Mouse (Mus musculus) MEL (cell line): Measurements from ENCODE around the gene Ilvbl. TPM values are rescaled to one million over a fixed set of nuclear protein-coding genes. Genes with fewer than 3 reads are reported as not detected.
A peak's percentile ranks its signal among the peaks of the same experiment; 100 is the strongest.

Source experiments
- DNase-seq: peaks from one replicate; pipeline ENCODE4 v3.0.0; 2011; ENCODE audit warnings: low read depth, low spot score
- H3K27ac ChIP-seq: 2 replicates; pipeline ENCODE4 v1.5.1; 2012; ENCODE audit warnings: low read depth, mild to moderate bottlenecking, control low read depth, low read length, moderate library complexity; ENCODE audit not compliant: control insufficient read depth
- H3K27me3 ChIP-seq, 2 experiments: fragments of 150-350 bp in 1 of 2; sonication (generic) in 1 of 2; 2 replicates each; pipeline ENCODE4 v1.6.1; 2012; ENCODE audit warnings: low read length in 2 of 2, mild to moderate bottlenecking in 2 of 2, improper control_type of control experiment in 1 of 2, moderate library complexity in 1 of 2; ENCODE audit not compliant: insufficient read depth in 2 of 2, control insufficient read depth in 1 of 2
- H3K36me3 ChIP-seq, 2 experiments: 2 replicates each; pipeline ENCODE4 v1.6.1; 2012 to 2014; ENCODE audit warnings: low read length in 2 of 2, improper control_type of control experiment in 1 of 2, inconsistent platforms in 1 of 2, mild to moderate bottlenecking in 1 of 2; ENCODE audit not compliant: insufficient read depth in 2 of 2, control insufficient read depth in 1 of 2
- H3K4me1 ChIP-seq, 2 experiments: fragments of 150-350 bp in 1 of 2; sonication (generic) in 1 of 2; 2 replicates each; pipeline ENCODE4 v1.6.1; 2012; ENCODE audit warnings: low read length in 2 of 2, improper control_type of control experiment in 1 of 2, mild to moderate bottlenecking in 1 of 2; ENCODE audit not compliant: insufficient read depth in 2 of 2, control insufficient read depth in 1 of 2
- H3K4me3 ChIP-seq, 2 experiments: fragments of 150-350 bp in 1 of 2; sonication (generic) in 1 of 2; 2 replicates each; pipeline ENCODE4 v1.5.1; 2012; ENCODE audit warnings: low read depth in 2 of 2, low read length in 2 of 2, mild to moderate bottlenecking in 2 of 2, moderate library complexity in 2 of 2, control low read depth in 1 of 2, improper control_type of control experiment in 1 of 2; ENCODE audit not compliant: control insufficient read depth in 1 of 2, insufficient read depth in 1 of 2
- H3K79me2 ChIP-seq: 2 replicates; pipeline ENCODE4 v1.6.1; 2012; ENCODE audit warnings: mild to moderate bottlenecking, low read length, moderate library complexity; ENCODE audit not compliant: control insufficient read depth, poor library complexity, insufficient read depth
- H3K9ac ChIP-seq: 2 replicates; pipeline ENCODE4 v1.6.1; 2012; ENCODE audit warnings: low read depth, mild to moderate bottlenecking, control low read depth, low read length, moderate library complexity; ENCODE audit not compliant: control insufficient read depth, poor library complexity, severe bottlenecking
- H3K9me3 ChIP-seq: fragments of 150-350 bp; sonication (generic); replicated peaks from 2 replicates; pipeline ENCODE4 v1.6.1; 2012; ENCODE audit warnings: mild to moderate bottlenecking, low read length, improper control_type of control experiment, moderate library complexity; ENCODE audit not compliant: insufficient read depth
- CTCF ChIP-seq, 3 experiments: IDR thresholded peaks in 2 of 3; conservative IDR thresholded peaks in 1 of 3; 2 replicates each; pipeline ENCODE4 v1.5.1; 2011 to 2012; ENCODE audit warnings: low read length in 3 of 3, low read depth in 2 of 3, mild to moderate bottlenecking in 2 of 3, improper control_type of control experiment in 1 of 3, inconsistent platforms in 1 of 3, mixed read lengths in 1 of 3, moderate library complexity in 1 of 3; ENCODE audit not compliant: control insufficient read depth in 1 of 3, insufficient read depth in 1 of 3, poor library complexity in 1 of 3, severe bottlenecking in 1 of 3
- ELF1 ChIP-seq: IDR thresholded peaks from 2 replicates; pipeline ENCODE4 v1.6.1; 2014; ENCODE audit warnings: low read depth, mild to moderate bottlenecking, inconsistent platforms, low read length, improper control_type of control experiment, moderate library complexity
- ETS1 ChIP-seq: IDR thresholded peaks from 2 replicates; pipeline ENCODE4 v1.6.1; 2012; ENCODE audit warnings: low read depth, mild to moderate bottlenecking, inconsistent platforms, low read length, improper control_type of control experiment, moderate library complexity
- GABPA ChIP-seq: IDR thresholded peaks from 2 replicates; pipeline ENCODE4 v1.6.1; 2012; ENCODE audit warnings: low read depth, mild to moderate bottlenecking, inconsistent platforms, low read length, improper control_type of control experiment, moderate library complexity
- HCFC1 ChIP-seq: IDR thresholded peaks from 2 replicates; pipeline ENCODE4 v1.6.1; 2012; ENCODE audit warnings: low read depth, mild to moderate bottlenecking, inconsistent platforms, low read length, improper control_type of control experiment, moderate library complexity
- MAX ChIP-seq: IDR thresholded peaks from 2 replicates; pipeline ENCODE4 v1.6.1; 2011; ENCODE audit warnings: low read length, improper control_type of control experiment
- MAZ ChIP-seq: IDR thresholded peaks from 2 replicates; pipeline ENCODE4 v1.6.1; 2012; ENCODE audit warnings: low read depth, mild to moderate bottlenecking, inconsistent platforms, low read length, improper control_type of control experiment
- MXI1 ChIP-seq: IDR thresholded peaks from 2 replicates; pipeline ENCODE4 v1.6.1; 2011; ENCODE audit warnings: mild to moderate bottlenecking, low read depth, low read length, improper control_type of control experiment
- MYC ChIP-seq: IDR thresholded peaks from 2 replicates; pipeline ENCODE4 v1.6.1; 2011; ENCODE audit warnings: low read depth, mild to moderate bottlenecking, low read length, improper control_type of control experiment, moderate library complexity
- NELFE ChIP-seq: IDR thresholded peaks from 2 replicates; pipeline ENCODE4 v1.6.1; 2011; ENCODE audit warnings: low read depth, low read length, improper control_type of control experiment
- NRF1 ChIP-seq: IDR thresholded peaks from 2 replicates; pipeline ENCODE4 v1.6.1; 2014; ENCODE audit warnings: low read depth, mild to moderate bottlenecking, inconsistent platforms, low read length, improper control_type of control experiment, moderate library complexity; ENCODE audit not compliant: poor library complexity, insufficient read depth, severe bottlenecking
- POLR2AphosphoS2 ChIP-seq: IDR thresholded peaks from 2 replicates; pipeline ENCODE4 v1.6.1; 2011; ENCODE audit warnings: low read length, improper control_type of control experiment
- POLR2AphosphoS5 ChIP-seq: IDR thresholded peaks from 2 replicates; pipeline ENCODE4 v1.6.1; 2012; ENCODE audit warnings: low read depth, borderline replicate concordance, mild to moderate bottlenecking, inconsistent platforms, low read length, moderate library complexity, mixed read lengths
- RCOR1 ChIP-seq: IDR thresholded peaks from 2 replicates; pipeline ENCODE4 v1.6.1; 2012; ENCODE audit warnings: low read depth, mild to moderate bottlenecking, inconsistent platforms, low read length, improper control_type of control experiment
- SMC3 ChIP-seq: IDR thresholded peaks from 2 replicates; pipeline ENCODE4 v1.6.1; 2011; ENCODE audit warnings: low read depth, low read length, improper control_type of control experiment
- TAL1 ChIP-seq: IDR thresholded peaks from 2 replicates; pipeline ENCODE4 v1.6.1; 2012; ENCODE audit warnings: mild to moderate bottlenecking, inconsistent platforms, low read length, moderate library complexity, mixed read lengths
- TBP ChIP-seq: IDR thresholded peaks from 2 replicates; pipeline ENCODE4 v1.8.0; 2011; ENCODE audit warnings: low read depth, low read length, improper control_type of control experiment
- TCF12 ChIP-seq: IDR thresholded peaks from 2 replicates; pipeline ENCODE4 v1.6.1; 2014; ENCODE audit warnings: low read depth, mild to moderate bottlenecking, inconsistent platforms, low read length, improper control_type of control experiment, moderate library complexity
- UBTF ChIP-seq: IDR thresholded peaks from 2 replicates; pipeline ENCODE4 v1.6.1; 2012; ENCODE audit warnings: low read depth, mild to moderate bottlenecking, inconsistent platforms, low read length, improper control_type of control experiment, moderate library complexity, borderline replicate concordance; ENCODE audit not compliant: insufficient read depth
- ZC3H11A ChIP-seq: IDR thresholded peaks from 2 replicates; pipeline ENCODE4 v1.6.1; 2012; ENCODE audit warnings: low read depth, mild to moderate bottlenecking, inconsistent platforms, low read length, improper control_type of control experiment
- ZKSCAN1 ChIP-seq: IDR thresholded peaks from 2 replicates; pipeline ENCODE4 v1.6.1; 2012; ENCODE audit warnings: low read depth, mild to moderate bottlenecking, inconsistent platforms, low read length, improper control_type of control experiment, moderate library complexity
- ZNF384 ChIP-seq: IDR thresholded peaks from 2 replicates; pipeline ENCODE4 v1.6.1; 2012; ENCODE audit warnings: low read depth, mild to moderate bottlenecking, inconsistent platforms, low read length, improper control_type of control experiment
- polyA plus RNA-seq, 2 experiments: library from polyadenylated mRNA; stranded (reverse) in 1 of 2; unstranded in 1 of 2; fragments of >175 nt in 1 of 2; fragments of >200 nt in 1 of 2; gene quantifications; 2 replicates each; pipeline versions ENCODE4 v1.2.1 to v1.2.4; 2012; ENCODE audit warnings: low replicate concordance in 2 of 2, low read depth in 1 of 2; ENCODE audit not compliant: insufficient read length in 2 of 2, insufficient read depth in 1 of 2, missing spikeins in 1 of 2
- total RNA-seq: library from RNA; depleted of rRNA; stranded (reverse); fragments of 300-350 nt; gene quantifications from 2 replicates; pipeline ENCODE4 v1.2.3, GENCODE M21; 2012

Gene Ilvbl
- total and polyA plus RNA-seq, 3 experiments = 22.1 to 24.5 TPM; not detected in 1

DNA sequence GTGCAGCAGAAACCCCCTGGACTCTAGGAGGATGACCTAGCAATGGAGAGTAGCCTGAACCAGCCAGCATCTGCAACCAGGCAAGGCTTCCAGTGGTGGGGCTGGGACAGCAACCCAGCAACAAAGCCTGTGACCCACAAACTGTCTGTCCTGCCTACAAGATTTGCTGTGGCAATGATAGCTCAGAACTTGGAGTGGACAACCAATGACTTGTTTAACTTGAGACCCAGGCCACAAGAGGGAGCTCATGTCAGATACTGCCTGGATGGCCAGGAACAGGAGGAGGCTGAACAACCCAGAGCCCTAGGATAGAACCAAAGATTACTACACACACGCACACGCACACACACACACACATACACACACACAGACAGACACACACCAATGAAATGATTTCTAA is 33.2 kb upstream of the Ilvbl start:
- no peak overlapping the region for H3K9ac ChIP-seq
- no peaks in the 10 kb centered on the region for H3K4me1 ChIP-seq
- no peaks in the 10 kb centered on the region for H3K36me3 ChIP-seq
- H3K79me2 ChIP-seq = no peaks in the 10 kb centered on the region
- H3K9me3 ChIP-seq = no peaks in the 10 kb centered on the region
- no peak overlapping the region for H3K27ac ChIP-seq
- DNase-seq = peak; percentile 10
- no peak overlapping the region for H3K4me3 ChIP-seq
- H3K27me3 ChIP-seq = peaks cover 12 to 16% of the 10 kb centered on the region in 2 experiments
- TF ChIP-seq SMC3 = peak; percentile 32; the same call in 1 of the 2 replicates
- TF ChIP-seq ZKSCAN1 = no peak
- TF ChIP-seq CTCF (IDR thresholded peaks at IDR 0.05 in 2 of 3, conservative IDR thresholded peaks at IDR 0.05 in 1 of 3; ENCODE audit: control insufficient read depth in 1 of 3, insufficient read depth in 1 of 3, low read depth in 2 of 3, low read length in 3 of 3, poor library complexity in 1 of 3, severe bottlenecking in 1 of 3) = peak in 1 of 3 experiments; percentile 33; a peak in 2 of 6 replicates
- TF ChIP-seq TCF12 = no peak

DNA sequence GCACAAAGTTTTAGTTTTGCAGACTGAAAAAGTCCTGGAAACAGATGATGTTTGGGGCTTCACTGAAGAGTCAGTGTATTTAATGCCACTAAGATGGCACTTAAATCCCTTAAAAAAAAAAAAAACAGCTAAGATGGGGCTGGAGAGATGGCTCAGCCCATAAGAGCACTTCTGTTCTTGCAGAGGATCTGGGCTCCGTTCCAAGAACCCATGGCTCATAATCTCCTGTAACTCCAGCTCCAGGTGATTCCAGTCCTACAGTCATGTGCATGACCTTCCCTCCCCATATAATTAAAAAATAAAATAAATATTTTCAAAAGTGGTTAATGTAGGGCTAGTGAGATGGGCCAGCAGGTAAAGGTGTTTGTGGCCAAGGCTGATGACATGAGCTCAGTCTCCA is 9.1 kb upstream of the Ilvbl start:
- Histone ChIP-seq H3K27me3 (peaks cover 3% of the 10 kb centered on the region in 2 experiments), H3K36me3 (no peaks in the 10 kb centered on the region), H3K4me1 (no peaks in the 10 kb centered on the region), H3K9ac (no peak overlapping the region), H3K27ac (no peak overlapping the region), H3K4me3 (no peak overlapping the region), H3K79me2 (no peaks in the 10 kb centered on the region), H3K9me3 (no peaks in the 10 kb centered on the region)
- DNase-seq = peak; percentile 21
- no peak for TF ChIP-seq ETS1
- no peak for TF ChIP-seq MXI1
- no peak for TF ChIP-seq POLR2AphosphoS5
- no peak for TF ChIP-seq TBP
- TF ChIP-seq HCFC1 = no peak
- TF ChIP-seq GABPA = no peak
- TF ChIP-seq MYC = no peak
- TF ChIP-seq NELFE = no peak
- TF ChIP-seq UBTF = no peak
- TF ChIP-seq POLR2AphosphoS2 = no peak
- no peak for TF ChIP-seq TAL1
- no peak for TF ChIP-seq CTCF (IDR thresholded peaks at IDR 0.05 in 2 of 3, conservative IDR thresholded peaks at IDR 0.05 in 1 of 3; ENCODE audit: control insufficient read depth in 1 of 3, insufficient read depth in 1 of 3, low read depth in 2 of 3, low read length in 3 of 3, poor library complexity in 1 of 3, severe bottlenecking in 1 of 3)
- TF ChIP-seq RCOR1 = no peak
- no peak for TF ChIP-seq MAX
- TF ChIP-seq NRF1 = no peak
- no peak for TF ChIP-seq TCF12
- no peak for TF ChIP-seq ELF1
- no peak for TF ChIP-seq ZC3H11A
- TF ChIP-seq ZNF384 = no peak
- no peak for TF ChIP-seq MAZ
